Mouse (Mus musculus) natural killer cell, adult 2 months (primary cell): ENCODE data around the gene Fbxo47.

Experiments
- DNase-seq, 2 experiments: peaks; one replicate each; pipeline ENCODE4 v3.0.0; 2022; ENCODE audit warnings: low spot score in 2 of 2

The Fbxo47 gene

GRCm38 (mm10) chr11:97812491-97812921, 71.4 kb downstream of the Fbxo47 start:
- DNase-seq: no peak

GRCm38 (mm10) chr11:97811569-97812362, 72.2 kb downstream of the Fbxo47 start:
- DNase-seq: no peak

GRCm38 (mm10) chr11:97810970-97811369, 73.0 kb downstream of the Fbxo47 start:
- DNase-seq: no peak

- no peak for DNase-seq
These were observed 73.6 kb downstream of the Fbxo47 start for GRCm38 (mm10) chr11:97810356-97810755.

GRCm38 (mm10) chr11:97809235-97810121, 74.5 kb downstream of the Fbxo47 start:
- no peak for DNase-seq

GRCm38 (mm10) chr11:97808621-97809234, 75.2 kb downstream of the Fbxo47 start:
- DNase-seq: no peak

- DNase-seq: no peak
These were observed 75.9 kb downstream of the Fbxo47 start for GRCm38 (mm10) chr11:97808093-97808492.

- DNase-seq: no peak
These were observed 76.3 kb downstream of the Fbxo47 start for GRCm38 (mm10) chr11:97807626-97808025.

- DNase-seq: no peak
These were observed 77.4 kb downstream of the Fbxo47 start for GRCm38 (mm10) chr11:97806613-97806964.

- no peak for DNase-seq
These were observed 78.0 kb downstream of the Fbxo47 start for GRCm38 (mm10) chr11:97805662-97806612.

GRCm38 (mm10) chr11:97804841-97805661, 78.9 kb downstream of the Fbxo47 start:
- DNase-seq: no peak

- no peak for DNase-seq
These were observed 80.1 kb downstream of the Fbxo47 start for GRCm38 (mm10) chr11:97803847-97804246.
